Mouse (Mus musculus) hindbrain, embryonic 10.5 days (tissue): ENCODE measurements around the gene Alkbh4. TPM values are rescaled to one million over a fixed set of nuclear protein-coding genes. Genes with fewer than 3 reads are reported as not detected.

Source experiments
- DNase-seq: peaks from one replicate; pipeline ENCODE4 v3.0.0-alpha.2; 2017; ENCODE audit warnings: low spot score
- H3K27ac ChIP-seq: fragments of 300-500 bp; sonication (generic); 2 replicates; pipeline ENCODE4 v1.5.1; 2016; ENCODE audit warnings: mild to moderate bottlenecking, moderate library complexity
- H3K27me3 ChIP-seq: fragments of 300-500 bp; sonication (generic); 2 replicates; pipeline ENCODE4 v1.6.1; 2016; ENCODE audit warnings: mild to moderate bottlenecking; ENCODE audit not compliant: poor library complexity, insufficient read depth, severe bottlenecking
- H3K36me3 ChIP-seq: fragments of 300-500 bp; sonication (generic); 2 replicates; pipeline ENCODE4 v1.6.1; 2016; ENCODE audit warnings: mild to moderate bottlenecking, moderate library complexity
- H3K4me1 ChIP-seq: fragments of 300-500 bp; sonication (generic); replicated peaks from 2 replicates; pipeline ENCODE4 v1.6.1; 2016; ENCODE audit warnings: mild to moderate bottlenecking
- H3K4me3 ChIP-seq: fragments of 300-500 bp; sonication (generic); 2 replicates; pipeline ENCODE4 v1.5.1; 2016; ENCODE audit warnings: mild to moderate bottlenecking, moderate library complexity
- H3K9me3 ChIP-seq: fragments of 300-500 bp; sonication (generic); 2 replicates; pipeline ENCODE4 v1.6.1; 2016; ENCODE audit warnings: mild to moderate bottlenecking, moderate library complexity
- WGBS: fragments of 180-500 bp; shearing (Covaris S2); methylation state at CpG from one replicate; pipeline ENCODE4 v1.1.7; 2016; 5-methylcytosine and 5-hydroxymethylcytosine counted together
- polyA plus RNA-seq: library from polyadenylated mRNA; unstranded; fragments of >200 nt; fragmentation: Nextera tagmentation; extraction: Ambion mirVana; gene quantifications from 2 replicates; pipeline ENCODE4 v1.2.1, GENCODE M21; 2016

The Alkbh4 gene
- polyA plus RNA-seq, 1 experiment from 2014 or later: 25.1 TPM

DNA sequence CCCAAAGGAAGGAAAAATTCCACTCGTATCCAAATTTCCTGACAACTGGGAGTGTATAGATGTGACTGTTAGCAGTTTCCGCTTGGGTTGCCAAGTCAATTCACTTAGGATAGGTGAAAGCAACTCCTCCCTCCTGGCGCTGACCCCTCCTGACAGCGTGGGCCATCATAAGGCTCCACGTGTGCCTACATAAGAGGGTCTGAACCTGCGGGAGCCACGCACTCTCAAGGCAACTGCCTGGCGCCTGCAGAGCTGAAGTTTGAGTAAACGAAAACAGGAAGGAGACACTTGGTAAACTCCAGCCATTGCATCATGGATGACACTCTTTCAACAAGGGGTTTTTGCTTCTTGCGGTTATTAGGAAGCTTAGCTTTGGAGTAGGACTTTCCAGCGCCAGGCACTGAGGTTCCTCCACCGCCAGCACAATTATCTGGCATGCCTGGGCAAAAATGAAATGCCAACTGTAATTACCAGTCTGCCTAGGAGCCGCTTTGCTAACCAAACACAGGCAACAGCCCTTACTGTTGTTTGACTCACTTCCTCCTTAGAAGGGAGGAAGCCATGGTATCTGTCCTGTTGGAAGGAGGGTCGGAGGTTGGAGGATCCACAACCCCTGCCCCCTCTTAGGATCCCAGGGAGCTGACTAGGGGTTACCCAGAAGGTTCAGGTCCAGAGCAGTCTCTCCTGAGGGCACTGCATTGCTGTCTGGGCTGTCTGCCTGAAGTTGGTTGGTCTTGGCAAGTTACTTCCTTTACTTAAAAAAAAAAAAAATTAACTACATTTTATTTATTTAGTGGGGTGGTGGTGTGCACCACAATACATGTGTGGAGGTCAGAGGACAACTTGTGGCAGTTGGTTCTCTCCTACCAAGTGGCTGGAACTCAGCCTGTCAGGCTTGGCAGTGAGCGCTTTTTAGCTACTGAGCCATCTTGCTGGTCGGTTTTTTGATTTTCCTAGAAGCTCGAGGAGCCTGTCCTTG is 35.7 kb downstream of the Alkbh4 start:
- Histone ChIP-seq H3K4me1 (peaks cover 22% of the 10 kb centered on the region), H3K27ac (peak overlapping the region; percentile 86), H3K36me3 (peaks cover 9% of the 10 kb centered on the region; the same call in 1 of the 2 replicates), H3K27me3 (peaks cover 8% of the 10 kb centered on the region; the same call in 1 of the 2 replicates), H3K9me3 (peaks cover 7% of the 10 kb centered on the region), H3K4me3 (peak overlapping the region; percentile 71)
- peak; percentile 10 for DNase-seq
- WGBS: 43% methylated on average over 17 of the region's 17 CpGs

DNA sequence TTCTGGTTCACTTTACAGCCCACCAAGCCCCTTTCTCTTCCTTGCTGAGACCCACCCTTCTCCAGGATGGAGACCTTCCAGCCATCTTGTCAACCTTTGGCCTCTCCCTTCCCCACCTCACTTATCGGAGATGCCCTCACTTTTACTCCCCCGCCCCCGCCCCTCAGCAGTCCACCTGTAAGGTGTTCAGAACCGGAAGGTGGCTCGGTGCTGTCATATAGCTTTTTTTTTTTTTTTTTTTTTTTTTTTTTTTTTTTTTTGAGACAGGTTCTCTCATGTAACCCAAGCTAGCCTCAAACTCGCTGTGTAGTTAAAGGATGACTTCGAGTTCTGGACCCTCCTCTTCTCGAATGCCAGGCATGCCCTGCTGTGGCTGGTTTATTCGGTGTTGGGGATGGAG is 37.0 kb downstream of the Alkbh4 start:
- WGBS: 80% methylated on average over 9 of the region's 9 CpGs

DNA sequence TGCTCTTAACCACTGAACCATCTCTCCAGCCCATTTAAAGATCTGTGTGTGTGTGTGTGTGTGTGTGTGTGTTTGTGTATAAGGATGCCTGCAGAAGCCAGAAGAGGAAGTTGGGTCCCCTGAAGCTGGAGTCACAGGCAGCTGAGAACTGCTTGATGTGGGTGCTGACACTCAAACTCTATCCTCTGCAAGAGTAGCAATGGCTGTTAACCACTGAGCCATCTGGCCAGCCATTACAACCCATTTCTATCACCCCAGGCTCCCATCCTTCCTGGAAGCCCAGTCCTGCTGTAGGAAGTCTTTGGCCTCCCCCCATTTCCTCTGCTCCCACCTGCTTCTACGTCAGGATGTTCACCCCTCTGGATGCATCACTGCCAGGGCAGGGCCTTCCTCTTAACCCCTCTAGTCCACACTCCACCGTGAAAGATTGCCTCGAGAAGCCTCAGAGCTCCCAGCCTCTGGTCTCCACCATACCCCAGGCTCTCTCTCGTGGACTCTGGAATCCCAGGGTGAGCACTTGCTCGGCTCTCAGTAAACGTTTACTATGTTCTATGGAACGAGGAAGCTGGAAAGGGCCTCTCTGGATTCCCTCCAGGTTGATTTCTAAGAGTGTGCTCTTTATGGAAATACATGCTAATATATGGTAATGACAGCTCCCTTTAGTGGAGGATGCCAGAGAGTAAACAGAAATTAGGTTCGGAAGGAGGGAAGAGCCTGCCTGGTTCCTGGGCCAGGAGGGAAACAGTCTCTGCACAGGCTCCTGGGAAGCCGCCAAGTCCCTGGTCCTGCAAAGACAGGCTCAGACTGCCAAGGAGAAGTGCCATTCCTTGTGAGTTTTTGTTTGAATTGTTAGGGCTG is 37.9 kb downstream of the Alkbh4 start:
- Histone ChIP-seq H3K9me3 (peaks cover 3% of the 10 kb centered on the region; the same call in 1 of the 2 replicates), H3K4me3 (no peak overlapping the region), H3K27me3 (peaks cover 8% of the 10 kb centered on the region; the same call in 1 of the 2 replicates), H3K36me3 (peaks cover 21% of the 10 kb centered on the region), H3K27ac (no peak overlapping the region), H3K4me1 (peaks cover 22% of the 10 kb centered on the region)
- DNase-seq: no peak
- 66% methylated on average over 9 of the region's 9 CpGs for WGBS

More for the DNA sequence above, 37.0 kb downstream of the Alkbh4 start:
- Histone ChIP-seq H3K4me1 (peaks cover 22% of the 10 kb centered on the region), H3K36me3 (peaks cover 16% of the 10 kb centered on the region), H3K27me3 (peaks cover 8% of the 10 kb centered on the region; the same call in 1 of the 2 replicates), H3K4me3 (no peak overlapping the region), H3K27ac (no peak overlapping the region), H3K9me3 (peaks cover 6% of the 10 kb centered on the region)
- DNase-seq: no peak

DNA sequence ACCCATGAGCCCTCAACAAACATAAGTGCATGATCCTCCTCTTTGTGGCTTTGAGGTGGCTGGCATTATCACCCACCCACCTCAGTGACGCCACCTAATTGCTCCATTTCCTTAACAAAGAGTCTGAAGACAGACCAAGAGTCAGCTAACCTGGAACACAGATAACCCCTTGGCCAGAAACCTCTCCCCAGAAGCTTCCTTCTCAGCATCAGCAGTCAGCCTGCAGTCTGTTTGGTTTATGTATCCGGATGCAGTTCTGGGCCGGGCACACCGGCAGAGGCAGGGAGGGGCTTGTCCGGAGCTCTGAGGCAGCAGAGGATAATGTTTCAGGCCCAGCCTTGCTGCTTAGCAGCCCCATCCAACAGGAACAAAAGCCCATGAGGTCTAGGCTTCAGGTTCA is 43.6 kb downstream of the Alkbh4 start:
- Histone ChIP-seq H3K36me3 (peaks cover 78% of the 10 kb centered on the region), H3K27ac (no peak overlapping the region), H3K4me3 (no peak overlapping the region), H3K27me3 (no peaks in the 10 kb centered on the region), H3K9me3 (peaks cover 3% of the 10 kb centered on the region; the same call in 1 of the 2 replicates), H3K4me1 (no peaks in the 10 kb centered on the region)
- DNase-seq: no peak
- 80% methylated on average over 5 of the region's 5 CpGs for WGBS

DNA sequence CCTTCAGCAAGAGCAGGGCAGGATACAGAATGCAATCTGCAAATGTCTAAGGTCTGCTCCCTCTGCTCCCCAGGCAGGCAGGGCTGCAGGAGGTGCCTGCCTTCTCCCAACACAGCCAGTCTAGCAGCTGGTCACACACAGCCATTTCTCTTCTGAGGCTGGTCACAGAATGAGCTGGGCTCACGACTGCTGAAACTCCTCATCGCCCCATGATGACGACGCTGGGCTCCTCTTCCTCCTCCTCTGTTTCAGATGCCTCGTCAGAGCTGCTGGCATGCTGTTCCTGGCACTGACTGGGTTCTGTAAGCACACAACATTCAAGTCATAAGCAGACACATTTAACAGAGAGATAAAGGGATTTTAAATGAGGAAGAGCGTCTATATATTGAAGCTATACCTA is 45.3 kb downstream of the Alkbh4 start:
- peaks cover 3% of the 10 kb centered on the region; the same call in 1 of the 2 replicates for H3K4me1 ChIP-seq
- DNase-seq: no peak
- no peaks in the 10 kb centered on the region for H3K9me3 ChIP-seq
- peaks cover 94% of the 10 kb centered on the region for H3K36me3 ChIP-seq
- H3K27me3 ChIP-seq: no peaks in the 10 kb centered on the region
- H3K27ac ChIP-seq: no peak overlapping the region
- WGBS: 95% methylated on average over 6 of the region's 6 CpGs
- H3K4me3 ChIP-seq: no peak overlapping the region

DNA sequence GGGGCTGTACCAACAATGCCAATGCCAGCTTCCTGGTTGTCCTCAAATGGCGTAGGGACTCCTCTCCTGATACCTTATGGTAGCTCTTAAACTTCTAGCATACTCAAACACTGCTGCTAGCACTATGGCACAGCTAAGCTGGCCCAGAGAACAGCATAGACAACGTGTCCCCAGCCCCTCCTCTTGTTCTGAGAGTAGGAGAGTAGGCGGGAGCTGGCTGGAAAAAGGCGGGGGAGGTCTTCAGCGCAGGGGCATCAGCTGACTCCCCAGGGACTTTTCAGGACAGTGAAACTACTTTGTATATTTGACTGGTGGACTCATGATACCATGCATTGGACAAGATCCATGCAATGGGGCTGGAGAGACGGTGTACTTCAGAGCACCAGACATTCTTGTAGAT is 46.1 kb downstream of the Alkbh4 start:
- H3K27me3 ChIP-seq: no peaks in the 10 kb centered on the region
- no peak for DNase-seq
- H3K9me3 ChIP-seq: no peaks in the 10 kb centered on the region
- H3K4me1 ChIP-seq: peaks cover 5% of the 10 kb centered on the region; the same call in 1 of the 2 replicates
- no peak overlapping the region for H3K4me3 ChIP-seq
- WGBS: 91% methylated on average over 6 of the region's 6 CpGs
- no peak overlapping the region for H3K27ac ChIP-seq
- peaks cover 98% of the 10 kb centered on the region for H3K36me3 ChIP-seq

DNA sequence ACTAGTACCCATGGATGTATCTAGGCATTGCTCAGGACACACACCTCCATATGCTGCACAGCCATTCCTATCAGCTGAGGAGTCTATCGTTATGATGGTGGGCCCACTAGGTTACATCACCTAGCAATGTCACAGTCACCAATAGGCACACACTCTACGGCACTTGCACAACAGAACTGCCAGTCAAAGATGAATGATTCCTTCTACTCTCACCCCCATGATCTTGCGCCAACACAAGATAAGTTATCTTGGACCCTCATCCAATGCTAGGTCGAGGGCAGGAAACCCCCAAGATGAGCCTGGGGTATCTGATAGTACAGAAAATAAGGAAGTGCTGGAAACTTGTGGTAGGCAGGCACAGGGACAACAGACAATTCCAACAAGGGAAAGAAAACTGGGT is 46.9 kb downstream of the Alkbh4 start:
- no peak for DNase-seq
- Histone ChIP-seq H3K27me3 (no peaks in the 10 kb centered on the region), H3K36me3 (peaks cover 96% of the 10 kb centered on the region), H3K4me1 (peaks cover 5% of the 10 kb centered on the region; the same call in 1 of the 2 replicates), H3K27ac (no peak overlapping the region), H3K9me3 (no peaks in the 10 kb centered on the region), H3K4me3 (no peak overlapping the region)
- WGBS: 95% methylated on average over 4 of the region's 4 CpGs

DNA sequence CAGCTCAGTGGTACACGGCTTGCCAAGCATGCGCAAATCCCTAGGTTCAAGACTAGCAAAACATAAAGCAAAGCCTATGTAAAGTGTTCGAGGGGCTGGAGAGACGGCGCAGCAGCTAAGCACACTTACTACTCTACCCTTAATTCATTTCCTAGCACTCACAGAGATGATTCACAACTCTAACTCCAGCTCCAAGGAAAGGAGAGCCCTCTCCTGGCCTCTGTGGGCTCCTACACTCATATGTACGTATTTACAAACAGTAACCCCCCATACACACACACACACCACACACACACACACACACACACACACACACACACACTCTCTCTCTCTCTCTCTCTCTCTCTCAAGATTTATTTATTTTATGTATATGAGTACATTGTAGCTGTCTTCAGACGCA is 47.8 kb downstream of the Alkbh4 start:
- Histone ChIP-seq H3K9me3 (no peaks in the 10 kb centered on the region), H3K4me1 (peaks cover 5% of the 10 kb centered on the region; the same call in 1 of the 2 replicates), H3K27ac (no peak overlapping the region), H3K36me3 (peaks cover 96% of the 10 kb centered on the region), H3K27me3 (no peaks in the 10 kb centered on the region), H3K4me3 (no peak overlapping the region)
- DNase-seq: no peak
- 87% methylated on average over 7 of the region's 7 CpGs for WGBS

DNA sequence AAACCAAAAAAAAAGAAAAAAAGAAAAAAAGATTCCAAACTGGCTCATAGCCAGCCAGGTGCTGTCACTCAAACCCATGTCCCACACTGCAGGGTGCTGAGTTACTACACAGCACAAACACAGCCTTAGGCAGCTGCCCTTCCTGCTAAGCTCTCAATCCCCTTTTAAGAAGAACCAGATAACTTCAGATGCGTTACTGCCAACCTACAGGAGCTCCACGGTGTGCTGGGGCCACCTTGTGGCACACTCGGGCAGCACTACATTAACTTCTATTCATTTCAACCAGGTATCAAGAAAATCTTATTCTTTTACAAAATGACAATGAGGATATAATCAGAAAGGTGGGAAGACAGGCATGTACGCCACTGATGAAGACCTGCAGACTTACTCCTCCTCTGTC is 50.8 kb downstream of the Alkbh4 start:
- no peak overlapping the region for H3K27ac ChIP-seq
- peaks cover 96% of the 10 kb centered on the region for H3K36me3 ChIP-seq
- WGBS: 56% methylated on average over 4 of the region's 4 CpGs
- no peak overlapping the region for H3K4me3 ChIP-seq
- H3K27me3 ChIP-seq: no peaks in the 10 kb centered on the region
- DNase-seq: peak; percentile 29
- peaks cover 5% of the 10 kb centered on the region; the same call in 1 of the 2 replicates for H3K4me1 ChIP-seq
- no peaks in the 10 kb centered on the region for H3K9me3 ChIP-seq

Other genes starting within 250 kb of the Alkbh4 start
- 10.6 and 24.0 TPM in 2 replicates for gene Hspb1, start 248.2 kb upstream of the Alkbh4 start, polyA plus RNA-seq
- 274 and 348 TPM in 2 replicates for gene Ywhag, start 201.5 kb upstream of the Alkbh4 start, polyA plus RNA-seq
- gene Ssc4d, start 161.6 kb upstream of the Alkbh4 start, polyA plus RNA-seq: 1.3 and 1.6 TPM in 2 replicates
- not detected in 2 replicates for gene Zp3, start 156.0 kb upstream of the Alkbh4 start, polyA plus RNA-seq
- 34.8 and 38.1 TPM in 2 replicates for gene Dtx2, start 141.3 kb upstream of the Alkbh4 start, polyA plus RNA-seq
- 0.09 and 0.26 TPM in 2 replicates for gene Upk3b, start 97.7 kb upstream of the Alkbh4 start, polyA plus RNA-seq
- 1.1 and 1.8 TPM in 2 replicates for gene Upk3bl, start 81.7 kb upstream of the Alkbh4 start, polyA plus RNA-seq
- gene Rasa4, start 52.2 kb upstream of the Alkbh4 start, polyA plus RNA-seq: 4.8 and 5.5 TPM in 2 replicates
- gene Polr2j, start 19.5 kb upstream of the Alkbh4 start, polyA plus RNA-seq: 288 and 292 TPM in 2 replicates
- 54.3 and 59.7 TPM in 2 replicates for gene Lrwd1, start 72 bp upstream of the Alkbh4 start, polyA plus RNA-seq
- 8.5 and 10.9 TPM in 2 replicates for gene Orai2, start 34.6 kb downstream of the Alkbh4 start, polyA plus RNA-seq
- 67.6 and 77.6 TPM in 2 replicates for gene Prkrip1, start 62.8 kb downstream of the Alkbh4 start, polyA plus RNA-seq
- gene Sh2b2, start 110.4 kb downstream of the Alkbh4 start, polyA plus RNA-seq: 14.1 and 17.3 TPM in 2 replicates